Mouse (Mus musculus): Measurements from ENCODE around the gene Phxr2.

DNA sequence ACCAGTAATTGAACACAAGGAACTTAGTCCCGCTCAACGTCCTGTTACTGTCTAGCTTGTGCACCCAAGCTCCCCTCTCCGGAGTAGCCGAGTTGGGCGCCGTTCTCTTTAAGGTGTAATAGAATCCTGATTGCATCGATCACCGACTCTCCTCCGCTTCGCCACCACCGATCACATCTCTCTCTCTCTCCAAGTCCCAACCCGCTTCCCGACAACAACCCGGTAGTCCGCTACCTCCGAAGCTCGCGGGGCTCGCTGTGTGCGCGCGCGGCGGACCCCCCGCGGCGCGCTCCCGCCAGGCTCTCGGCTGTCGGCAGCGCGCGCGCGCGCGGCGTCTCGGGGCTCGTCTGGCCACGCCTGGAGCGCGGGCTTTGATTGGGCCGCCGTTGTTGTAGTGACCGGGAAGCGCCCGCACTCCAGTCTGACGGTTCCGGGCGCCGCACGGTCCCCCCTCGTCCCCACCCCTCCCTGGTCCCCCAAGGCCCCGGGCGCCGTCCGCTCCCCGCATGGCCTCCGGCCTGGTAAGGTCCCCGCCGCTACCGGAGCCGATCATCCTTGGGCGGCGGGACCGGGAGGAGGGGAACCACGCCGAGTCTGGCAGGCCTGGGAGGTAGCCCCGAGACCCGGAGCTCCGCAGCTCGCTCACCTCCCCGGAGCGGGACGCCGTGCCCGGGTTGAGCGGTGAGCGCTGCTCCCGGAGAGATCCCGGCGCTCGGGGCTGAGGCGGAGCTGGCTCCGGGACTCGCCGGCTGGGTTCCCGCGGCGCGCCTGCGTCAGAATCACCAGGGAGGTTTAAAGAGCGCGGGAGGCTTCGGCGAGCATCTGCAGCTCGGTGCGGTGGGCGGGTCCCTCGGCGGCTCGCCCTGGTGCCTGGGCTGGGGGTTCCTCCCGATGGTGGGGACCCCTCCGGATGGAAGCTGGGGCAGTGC is 19.2 kb downstream of the Phxr2 start, which contains the start of gene Poc1b:
- TF ChIP-seq POLR2A (IDR thresholded peaks at IDR 0.05; ENCODE audit: insufficient read length, low read depth) (peak; percentile 4), USF1 (IDR thresholded peaks at IDR 0.05; ENCODE audit: low read depth) (no peak), TCF12 (IDR thresholded peaks at IDR 0.05; ENCODE audit: insufficient read depth, poor library complexity, severe bottlenecking) (no peak), E2F4 (IDR thresholded peaks at IDR 0.05; ENCODE audit: insufficient read depth) (peak; percentile 71), TCF3 (IDR thresholded peaks at IDR 0.05; ENCODE audit: insufficient read length, low read depth) (no peak), MAX (IDR thresholded peaks at IDR 0.05; ENCODE audit: low read depth) (no peak), CEBPB (IDR thresholded peaks at IDR 0.05; ENCODE audit: insufficient read depth, poor library complexity, severe bottlenecking) (no peak), REST (IDR thresholded peaks at IDR 0.05; ENCODE audit: insufficient read depth, insufficient read length) (no peak)
